Mouse (Mus musculus): ENCODE measurements at regions not wholly inside any gene's neighbourhood (a gene's known extent, or its start where the extent isn't known, plus 50 kb on each side); places are given as distances from the start of the nearest gene placed in this dataset.

DNA sequence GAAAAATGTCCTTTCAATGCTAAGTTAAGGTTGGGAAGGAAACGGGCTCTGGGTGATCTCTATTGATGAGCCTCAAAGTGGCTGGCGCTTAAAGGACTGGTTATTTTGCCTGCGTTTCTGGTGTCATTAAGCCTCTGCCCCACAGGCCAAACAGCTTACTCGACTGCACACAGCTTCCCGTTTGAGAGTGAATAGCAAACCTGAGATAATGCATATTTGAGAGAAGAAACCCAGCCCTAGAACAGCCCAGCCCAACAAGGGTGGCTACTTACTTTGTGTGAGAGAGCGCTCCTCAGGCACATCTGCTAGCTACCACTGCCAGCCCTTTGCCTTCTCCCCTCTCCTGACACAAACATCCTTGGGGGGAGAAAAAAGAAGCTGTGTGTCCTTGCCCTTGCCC, 201.7 kb downstream of the Grb14 start:
- DNase-seq (ENCODE audit: low read depth, low spot score): no peak
- no peaks in the 10 kb centered on the region for H3K9me3 ChIP-seq (replicated peaks; ENCODE audit: insufficient read depth, low read length)
- H3K36me3 ChIP-seq (ENCODE audit: control insufficient read depth in 1 of 2, insufficient read depth in 2 of 2, low read length in 2 of 2): no peaks in the 10 kb centered on the region
- no peak overlapping the region for H3K4me3 ChIP-seq (ENCODE audit: control insufficient read depth in 1 of 2, insufficient read depth in 1 of 2, low read depth in 2 of 2, low read length in 2 of 2)
- H3K4me1 ChIP-seq (ENCODE audit: control insufficient read depth in 1 of 2, insufficient read depth in 2 of 2, low read length in 2 of 2): no peaks in the 10 kb centered on the region
- H3K79me2 ChIP-seq (ENCODE audit: control insufficient read depth, insufficient read depth, low read length, poor library complexity): no peaks in the 10 kb centered on the region
- no peak overlapping the region for H3K9ac ChIP-seq (ENCODE audit: control insufficient read depth, low read depth, low read length, poor library complexity, severe bottlenecking)
- TF ChIP-seq RAD21 (IDR thresholded peaks at IDR 0.05; ENCODE audit: low read depth, low read length): no peak
- TF ChIP-seq ETS1 (IDR thresholded peaks at IDR 0.05; ENCODE audit: low read depth, low read length): no peak
- no peak for TF ChIP-seq ZMIZ1 (IDR thresholded peaks at IDR 0.05; ENCODE audit: low read depth, low read length)
- no peak for TF ChIP-seq GATA1 (IDR thresholded peaks at IDR 0.05; ENCODE audit: low read depth, low read length)
- no peak for TF ChIP-seq RCOR1 (IDR thresholded peaks at IDR 0.05; ENCODE audit: low read depth, low read length)
- no peak for TF ChIP-seq E2F4 (IDR thresholded peaks at IDR 0.05; ENCODE audit: borderline replicate concordance, low read depth, low read length)
- TF ChIP-seq POLR2AphosphoS5 (IDR thresholded peaks at IDR 0.05; ENCODE audit: borderline replicate concordance, low read depth, low read length): no peak
- H3K27ac ChIP-seq (ENCODE audit: control insufficient read depth, low read depth, low read length): no peak overlapping the region
- H3K27me3 ChIP-seq (ENCODE audit: control insufficient read depth in 1 of 2, insufficient read depth in 2 of 2, low read length in 2 of 2): no peaks in the 10 kb centered on the region

DNA sequence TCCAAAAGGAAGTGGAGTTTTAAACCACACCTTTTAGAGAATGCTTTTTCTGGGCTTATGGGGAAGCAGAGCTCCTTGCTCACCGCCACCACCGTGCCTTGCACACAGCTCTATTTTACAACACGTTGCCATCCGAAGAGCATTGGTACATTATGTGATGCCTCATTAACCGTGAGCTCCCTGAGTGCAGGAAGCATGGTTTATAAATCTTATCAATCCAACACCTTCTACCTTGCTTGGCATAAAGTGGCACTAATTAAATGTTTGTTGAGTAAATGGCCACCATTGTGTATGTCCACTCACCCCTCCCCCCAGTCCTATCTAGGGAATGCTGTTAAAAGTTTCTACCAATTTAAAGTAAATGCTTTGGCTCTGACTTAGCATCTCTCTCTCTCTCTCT, 206.6 kb downstream of the Grb14 start:
- Histone ChIP-seq H3K27me3 (ENCODE audit: control insufficient read depth in 1 of 2, insufficient read depth in 2 of 2, low read length in 2 of 2) (no peaks in the 10 kb centered on the region), H3K27ac (ENCODE audit: control insufficient read depth, low read depth, low read length) (no peak overlapping the region), H3K9me3 (replicated peaks; ENCODE audit: insufficient read depth, low read length) (no peaks in the 10 kb centered on the region), H3K4me1 (ENCODE audit: control insufficient read depth in 1 of 2, insufficient read depth in 2 of 2, low read length in 2 of 2) (no peaks in the 10 kb centered on the region), H3K9ac (ENCODE audit: control insufficient read depth, low read depth, low read length, poor library complexity, severe bottlenecking) (no peak overlapping the region), H3K36me3 (ENCODE audit: control insufficient read depth in 1 of 2, insufficient read depth in 2 of 2, low read length in 2 of 2) (no peaks in the 10 kb centered on the region), H3K79me2 (ENCODE audit: control insufficient read depth, insufficient read depth, low read length, poor library complexity) (no peaks in the 10 kb centered on the region), H3K4me3 (ENCODE audit: control insufficient read depth in 1 of 2, insufficient read depth in 1 of 2, low read depth in 2 of 2, low read length in 2 of 2) (no peak overlapping the region)
- TF ChIP-seq HCFC1 (IDR thresholded peaks at IDR 0.05; ENCODE audit: low read depth, low read length) (no peak), CTCF (IDR thresholded peaks at IDR 0.05 in 2 of 3, conservative IDR thresholded peaks at IDR 0.05 in 1 of 3; ENCODE audit: control insufficient read depth in 1 of 3, insufficient read depth in 1 of 3, low read depth in 2 of 3, low read length in 3 of 3, poor library complexity in 1 of 3, severe bottlenecking in 1 of 3) (no peak), CHD2 (IDR thresholded peaks at IDR 0.05; ENCODE audit: low read length) (no peak), NRF1 (IDR thresholded peaks at IDR 0.05; ENCODE audit: insufficient read depth, low read depth, low read length, poor library complexity, severe bottlenecking) (no peak), ZC3H11A (IDR thresholded peaks at IDR 0.05; ENCODE audit: low read depth, low read length) (no peak), ZMIZ1 (IDR thresholded peaks at IDR 0.05; ENCODE audit: low read depth, low read length) (no peak), POLR2AphosphoS2 (IDR thresholded peaks at IDR 0.05; ENCODE audit: low read length) (no peak), ELF1 (IDR thresholded peaks at IDR 0.05; ENCODE audit: low read depth, low read length) (no peak)
- no peak for DNase-seq (ENCODE audit: low read depth, low spot score)
